Mouse (Mus musculus) embryonic facial prominence, embryonic 15.5 days (tissue): ENCODE results near the gene Osbp. TPM values are rescaled to one million over a fixed set of nuclear protein-coding genes. Genes with fewer than 3 reads are reported as not detected.

Experiments used
- ATAC-seq: fragments of 200-750 bp; cut with Nextera tagmentation; 2 replicates; pipeline ENCODE4 v1.8.0; 2017; ENCODE audit warnings: low read depth, moderate TSS enrichment; ENCODE audit not compliant: insufficient number of reproducible peaks, low FRiP score, low TSS enrichment
- H3K27ac ChIP-seq: fragments of 300-500 bp; sonication (generic); replicated peaks from 2 replicates; pipeline ENCODE4 v1.5.1; 2015; ENCODE audit warnings: mild to moderate bottlenecking, inconsistent platforms
- H3K27me3 ChIP-seq: fragments of 300-500 bp; sonication (generic); 2 replicates; pipeline ENCODE4 v1.6.1; 2015; ENCODE audit warnings: inconsistent platforms
- H3K36me3 ChIP-seq: fragments of 300-500 bp; sonication (generic); 2 replicates; pipeline ENCODE4 v1.6.1; 2015; ENCODE audit warnings: mild to moderate bottlenecking, inconsistent platforms
- H3K4me1 ChIP-seq: fragments of 300-500 bp; sonication (generic); 2 replicates; pipeline ENCODE4 v1.6.1; 2015; ENCODE audit warnings: inconsistent platforms
- H3K4me2 ChIP-seq: fragments of 300-500 bp; sonication (generic); replicated peaks from 2 replicates; pipeline ENCODE4 v1.6.1; 2015; ENCODE audit warnings: mild to moderate bottlenecking, inconsistent platforms
- H3K4me3 ChIP-seq: fragments of 300-500 bp; sonication (generic); replicated peaks from 2 replicates; pipeline ENCODE4 v1.5.1; 2015; ENCODE audit warnings: mild to moderate bottlenecking, inconsistent platforms
- H3K9ac ChIP-seq: fragments of 300-500 bp; sonication (generic); 2 replicates; pipeline ENCODE4 v1.6.1; 2015; ENCODE audit warnings: inconsistent platforms
- H3K9me3 ChIP-seq: fragments of 300-500 bp; sonication (generic); replicated peaks from 2 replicates; pipeline ENCODE4 v1.6.1; 2016; ENCODE audit warnings: inconsistent platforms
- WGBS: fragments of 180-500 bp; shearing (Covaris S2); methylation state at CpG from one replicate; pipeline ENCODE4 v1.1.7; 2015; 5-methylcytosine and 5-hydroxymethylcytosine counted together
- polyA plus RNA-seq: library from polyadenylated mRNA; unstranded; fragments of >200 nt; fragmentation: Nextera tagmentation; extraction: Ambion mirVana; gene quantifications from 2 replicates; pipeline ENCODE4 v1.2.1, GENCODE M21; 2015

Gene Osbp
- polyA plus RNA-seq, 1 experiment from 2014 or later: 4.5 TPM

- ATAC-seq: no peak
- under 1% methylated on average over 10 of the region's 10 CpGs for WGBS
- H3K9me3 ChIP-seq: no peaks in the 10 kb centered on the region
These were observed 46.9 kb downstream of the Osbp start for GRCm38 (mm10) chr19:12012615-12013014.

GRCm38 (mm10) chr19:12013228-12013627, 47.5 kb downstream of the Osbp start:
- H3K36me3 ChIP-seq: no peaks in the 10 kb centered on the region
- no peaks in the 10 kb centered on the region for H3K27me3 ChIP-seq
- WGBS: 0% methylated on average over 12 of the region's 12 CpGs
- no peak overlapping the region for H3K9ac ChIP-seq
- ATAC-seq: no peak
- H3K9me3 ChIP-seq: no peaks in the 10 kb centered on the region
- H3K27ac ChIP-seq: no peak overlapping the region
- peak overlapping the region; percentile 74 for H3K4me2 ChIP-seq
- peak overlapping the region; percentile 64 for H3K4me3 ChIP-seq
- H3K4me1 ChIP-seq: 0 out of 2 replicates have a peak, but pooled peaks cover 5% of the 10 kb centered on the region

More at GRCm38 (mm10) chr19:12012615-12013014, 46.9 kb downstream of the Osbp start:
- H3K27ac ChIP-seq: 0 out of 2 replicates have a peak overlapping the region, but pooled peaks have one; percentile 17
- H3K27me3 ChIP-seq: no peaks in the 10 kb centered on the region
- 0 out of 2 replicates have a peak, but pooled peaks cover 5% of the 10 kb centered on the region for H3K4me1 ChIP-seq
- peak overlapping the region; percentile 64 for H3K4me3 ChIP-seq
- no peaks in the 10 kb centered on the region for H3K36me3 ChIP-seq
- peak overlapping the region; percentile 74 for H3K4me2 ChIP-seq
- no peak overlapping the region for H3K9ac ChIP-seq

GRCm38 (mm10) chr19:12015708-12016107, 50.0 kb downstream of the Osbp start:
- Histone ChIP-seq H3K4me2 (no peak overlapping the region), H3K4me3 (no peak overlapping the region), H3K36me3 (no peaks in the 10 kb centered on the region), H3K9me3 (no peaks in the 10 kb centered on the region), H3K27me3 (no peaks in the 10 kb centered on the region), H3K4me1 (no peaks in the 10 kb centered on the region), H3K9ac (no peak overlapping the region), H3K27ac (no peak overlapping the region)
- WGBS: 69% methylated on average over 8 of the region's 8 CpGs
- no peak for ATAC-seq

- WGBS: 67% methylated on average over 4 of the region's 4 CpGs
These were observed 50.5 kb downstream of the Osbp start for GRCm38 (mm10) chr19:12016192-12016591.

DNA sequence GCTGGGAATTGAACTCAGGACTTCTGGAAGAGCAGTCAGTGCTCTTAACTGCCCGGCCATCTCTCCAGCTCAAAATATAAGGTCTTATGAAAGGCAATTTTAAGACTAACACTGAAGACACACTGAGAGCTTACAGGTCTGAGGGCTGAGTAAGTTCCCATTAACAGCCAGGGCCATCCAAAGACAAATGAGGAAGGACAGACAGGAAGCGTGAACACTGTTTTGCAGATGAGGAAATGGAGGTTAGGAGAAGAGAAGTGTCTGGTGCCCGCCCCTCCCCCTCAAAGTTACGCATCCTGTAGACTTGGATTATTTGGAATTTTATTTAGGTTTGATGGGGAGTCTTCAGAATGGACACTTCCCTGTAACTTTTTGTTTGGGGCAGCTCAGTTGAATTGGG, 58.4 kb downstream of the Osbp start:
- no peak for ATAC-seq
- Histone ChIP-seq H3K36me3 (no peaks in the 10 kb centered on the region), H3K4me3 (no peak overlapping the region), H3K4me2 (no peak overlapping the region), H3K9me3 (no peaks in the 10 kb centered on the region), H3K27ac (no peak overlapping the region), H3K4me1 (no peaks in the 10 kb centered on the region), H3K9ac (no peak overlapping the region), H3K27me3 (no peaks in the 10 kb centered on the region)
- 70% methylated on average over 4 of the region's 4 CpGs for WGBS

More at GRCm38 (mm10) chr19:12016192-12016591, 50.5 kb downstream of the Osbp start:
- H3K36me3 ChIP-seq: no peaks in the 10 kb centered on the region
- H3K27ac ChIP-seq: no peak overlapping the region
- H3K27me3 ChIP-seq: no peaks in the 10 kb centered on the region
- H3K4me1 ChIP-seq: no peaks in the 10 kb centered on the region
- no peak overlapping the region for H3K4me2 ChIP-seq
- H3K9me3 ChIP-seq: no peaks in the 10 kb centered on the region
- ATAC-seq: no peak
- no peak overlapping the region for H3K4me3 ChIP-seq
- H3K9ac ChIP-seq: no peak overlapping the region

DNA sequence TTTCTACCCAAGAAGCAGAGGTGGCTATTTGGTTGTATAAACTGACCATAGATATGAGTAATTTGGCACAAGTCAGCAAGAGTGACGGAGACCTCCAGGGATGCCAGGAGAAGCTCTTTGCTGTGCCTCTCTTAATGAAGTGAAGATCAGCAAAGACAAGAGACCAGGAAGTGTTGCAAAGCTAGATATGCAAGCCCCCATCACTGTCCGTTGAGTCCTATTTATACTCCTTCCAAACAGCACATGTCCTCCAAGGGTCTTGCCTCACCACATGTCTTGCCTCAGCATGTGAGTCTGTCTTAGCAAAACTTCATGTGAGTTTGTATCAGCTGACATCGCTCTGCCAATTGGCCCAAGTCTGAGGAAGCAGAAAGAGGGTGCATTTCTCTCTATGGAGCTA, 59.6 kb downstream of the Osbp start:
- Histone ChIP-seq H3K27me3 (no peaks in the 10 kb centered on the region), H3K9me3 (no peaks in the 10 kb centered on the region), H3K4me2 (no peak overlapping the region), H3K27ac (no peak overlapping the region), H3K4me1 (no peaks in the 10 kb centered on the region), H3K36me3 (no peaks in the 10 kb centered on the region), H3K4me3 (no peak overlapping the region), H3K9ac (no peak overlapping the region)
- ATAC-seq: no peak
- WGBS: 93% methylated on average over 3 of the region's 3 CpGs

DNA sequence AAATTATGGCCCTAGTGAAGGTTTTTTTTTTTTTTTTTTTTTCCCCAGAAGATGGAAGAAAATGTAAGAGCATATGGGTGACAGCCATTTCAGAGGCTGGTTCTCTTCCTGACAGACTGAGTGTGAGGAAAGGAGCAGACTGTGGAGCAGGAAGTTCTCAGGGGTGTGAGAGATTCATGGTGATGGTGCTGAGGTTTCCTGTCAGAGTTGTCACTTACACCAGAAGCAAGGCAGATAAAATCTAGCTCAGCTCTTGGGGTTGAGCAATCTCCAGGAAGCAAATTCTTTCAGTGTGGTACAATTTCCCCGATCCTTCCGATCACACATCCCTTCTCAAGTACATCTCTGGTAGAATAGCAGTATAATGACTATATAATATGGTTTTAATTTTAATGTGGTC, 60.9 kb downstream of the Osbp start:
- 59% methylated on average over 2 of the region's 2 CpGs for WGBS
- ATAC-seq: no peak
- no peaks in the 10 kb centered on the region for H3K36me3 ChIP-seq

GRCm38 (mm10) chr19:12037727-12038126, 72.0 kb downstream of the Osbp start:
- H3K27ac ChIP-seq: no peak overlapping the region
- no peak for ATAC-seq
- no peak overlapping the region for H3K9ac ChIP-seq
- H3K4me2 ChIP-seq: no peak overlapping the region
- H3K27me3 ChIP-seq: no peaks in the 10 kb centered on the region
- H3K9me3 ChIP-seq: no peaks in the 10 kb centered on the region
- no peak overlapping the region for H3K4me3 ChIP-seq
- H3K36me3 ChIP-seq: no peaks in the 10 kb centered on the region
- no peaks in the 10 kb centered on the region for H3K4me1 ChIP-seq

More for the DNA sequence above, 60.9 kb downstream of the Osbp start:
- Histone ChIP-seq H3K4me2 (no peak overlapping the region), H3K9me3 (no peaks in the 10 kb centered on the region), H3K4me1 (no peaks in the 10 kb centered on the region), H3K4me3 (no peak overlapping the region), H3K9ac (no peak overlapping the region), H3K27me3 (no peaks in the 10 kb centered on the region), H3K27ac (no peak overlapping the region)

DNA sequence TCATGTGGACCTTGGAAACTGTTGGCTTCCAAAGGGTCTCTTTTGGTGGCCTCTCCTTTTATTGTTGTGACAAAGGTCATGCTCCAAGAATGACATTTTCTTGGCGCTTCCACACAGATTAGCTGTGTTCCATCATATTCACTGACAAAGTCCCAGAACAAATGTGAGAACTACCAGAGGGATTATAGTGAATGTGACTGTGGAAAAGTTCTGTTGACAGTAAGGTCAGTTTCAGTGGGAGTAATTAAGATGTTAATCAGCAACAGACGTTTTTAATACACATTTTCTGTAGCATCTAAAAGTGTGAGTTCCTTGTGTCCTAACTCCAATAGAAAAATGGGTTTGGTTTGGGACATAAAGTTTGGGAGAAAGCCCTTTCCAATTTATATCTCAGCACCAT, 75.5 kb downstream of the Osbp start, which contains the start of gene Olfr1423:
TSS of gene Olfr1423 (minus strand) at position 101 of the 400 bp plus-strand sequence.
- no peak within 1 kb of the TSS for H3K4me3 ChIP-seq
- H3K36me3 ChIP-seq: no peaks in the 10 kb centered on the region
- no peak within 1 kb of the TSS for H3K9ac ChIP-seq
- no peaks in the 10 kb centered on the region for H3K4me1 ChIP-seq
- WGBS: 41% methylated on average over 2 of the region's 2 CpGs
- no peaks in the 10 kb centered on the region for H3K27me3 ChIP-seq
- H3K9me3 ChIP-seq: no peaks in the 10 kb centered on the region
- ATAC-seq: no peak
- H3K27ac ChIP-seq: no peak within 1 kb of the TSS
- H3K4me2 ChIP-seq: no peak within 1 kb of the TSS

GRCm38 (mm10) chr19:12043163-12043562, 77.4 kb downstream of the Osbp start:
- H3K9me3 ChIP-seq: no peaks in the 10 kb centered on the region
- H3K27me3 ChIP-seq: no peaks in the 10 kb centered on the region
- no peak overlapping the region for H3K4me2 ChIP-seq
- no peak overlapping the region for H3K27ac ChIP-seq
- no peak overlapping the region for H3K9ac ChIP-seq
- H3K4me3 ChIP-seq: no peak overlapping the region
- ATAC-seq: no peak
- WGBS: 89% methylated on average over 5 of the region's 5 CpGs
- no peaks in the 10 kb centered on the region for H3K36me3 ChIP-seq
- H3K4me1 ChIP-seq: no peaks in the 10 kb centered on the region
